Mouse (Mus musculus): ENCODE measurements at regions not wholly inside any gene's neighbourhood (a gene's known extent, or its start where the extent isn't known, plus 50 kb on each side); places are given as distances from the start of the nearest gene placed in this dataset.
"Not testable (repeated sequence)": the region's sequence is repeated elsewhere in the genome, so short reads cannot be mapped to it uniquely, and the experiment has no call there.

- no peak overlapping the region for H3K27ac ChIP-seq (ENCODE audit: low read depth)
- H3K4me2 ChIP-seq (ENCODE audit: low read depth, low read length): no peak overlapping the region
- no peak overlapping the region for H3K9ac ChIP-seq (replicated peaks; ENCODE audit: low read depth, low read length)
- TF ChIP-seq EP300 (IDR thresholded peaks at IDR 0.05; ENCODE audit: low read depth) (no peak), CTCF (IDR thresholded peaks at IDR 0.05; ENCODE audit: low read depth) (no peak)
- no peaks in the 10 kb centered on the region for H3K4me1 ChIP-seq (ENCODE audit: control insufficient read depth, insufficient read depth)
- ATAC-seq (ENCODE audit: insufficient read depth, low read depth): no peak
- no peaks in the 10 kb centered on the region for H3K36me3 ChIP-seq (replicated peaks; ENCODE audit: control insufficient read depth, insufficient read depth, low read length)
- H3K4me3 ChIP-seq (ENCODE audit: low read depth, low read length): no peak overlapping the region
- no peaks in the 10 kb centered on the region for H3K27me3 ChIP-seq (ENCODE audit: control insufficient read depth, insufficient read depth, low read length)
- H3K9me3 ChIP-seq (replicated peaks; ENCODE audit: control insufficient read depth, low read length): no peaks in the 10 kb centered on the region
- WGBS: 32% methylated on average over 1 of the region's 1 CpGs
- DNase-seq (ENCODE audit: low spot score): no peak
These were observed 278.3 kb upstream of the Tbl1xr1 start for GRCm38 (mm10) chr3:21798139-21798538.

DNA sequence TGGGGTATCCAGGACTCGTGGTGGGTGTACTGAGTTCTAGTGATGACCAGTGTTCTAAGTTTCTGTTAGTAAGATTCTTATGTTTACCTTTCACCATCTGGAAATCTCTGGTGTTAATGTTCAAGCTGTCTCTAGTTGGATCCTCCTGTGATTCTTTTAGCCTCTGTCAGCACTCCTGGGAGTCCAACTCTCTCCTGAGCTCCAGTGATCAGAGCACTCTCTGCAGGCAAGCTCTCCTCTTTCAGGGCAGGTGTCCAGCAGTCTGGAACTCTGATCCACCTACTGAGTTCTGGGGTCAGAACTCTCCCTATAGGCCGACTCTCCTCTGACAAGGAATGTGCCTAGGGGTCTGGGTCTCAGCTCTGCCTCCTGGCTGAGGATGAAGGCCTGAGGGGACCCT, 272.6 kb upstream of the Tbl1xr1 start:
- not testable (repeated sequence) for H3K27me3 ChIP-seq (ENCODE audit: control insufficient read depth, insufficient read depth, low read length); H3K27ac ChIP-seq (ENCODE audit: low read depth); ATAC-seq (ENCODE audit: insufficient read depth, low read depth)

GRCm38 (mm10) chr3:21806494-21807157, 269.8 kb upstream of the Tbl1xr1 start:
- DNase-seq (ENCODE audit: low spot score) (no peak), ATAC-seq (ENCODE audit: insufficient read depth, low read depth) (no peak)
- WGBS: 79% methylated on average over 2 of the region's 2 CpGs
- H3K27ac ChIP-seq (ENCODE audit: low read depth): no peak overlapping the region
- TF ChIP-seq CTCF (IDR thresholded peaks at IDR 0.05; ENCODE audit: low read depth): no peak
- no peak for TF ChIP-seq EP300 (IDR thresholded peaks at IDR 0.05; ENCODE audit: low read depth)
- no peak overlapping the region for H3K4me2 ChIP-seq (ENCODE audit: low read depth, low read length)
- H3K4me3 ChIP-seq (ENCODE audit: low read depth, low read length): no peak overlapping the region
- H3K9ac ChIP-seq (replicated peaks; ENCODE audit: low read depth, low read length): no peak overlapping the region
- no peaks in the 10 kb centered on the region for H3K36me3 ChIP-seq (replicated peaks; ENCODE audit: control insufficient read depth, insufficient read depth, low read length)
- H3K27me3 ChIP-seq (ENCODE audit: control insufficient read depth, insufficient read depth, low read length): no peaks in the 10 kb centered on the region
- H3K9me3 ChIP-seq (replicated peaks; ENCODE audit: control insufficient read depth, low read length): no peaks in the 10 kb centered on the region
- H3K4me1 ChIP-seq (ENCODE audit: control insufficient read depth, insufficient read depth): peaks cover 4% of the 10 kb centered on the region

More for the DNA sequence above, 272.6 kb upstream of the Tbl1xr1 start:
- DNase-seq (ENCODE audit: low spot score); H3K4me2 ChIP-seq (ENCODE audit: low read depth, low read length); H3K4me3 ChIP-seq (ENCODE audit: low read depth, low read length); H3K9me3 ChIP-seq (replicated peaks; ENCODE audit: control insufficient read depth, low read length); H3K4me1 ChIP-seq (ENCODE audit: control insufficient read depth, insufficient read depth); H3K36me3 ChIP-seq (replicated peaks; ENCODE audit: control insufficient read depth, insufficient read depth, low read length); H3K9ac ChIP-seq (replicated peaks; ENCODE audit: low read depth, low read length): not testable (repeated sequence)
- WGBS: 81% methylated on average over 2 of the region's 2 CpGs

- TF ChIP-seq EP300 (IDR thresholded peaks at IDR 0.05; ENCODE audit: low read depth) (no peak), CTCF (IDR thresholded peaks at IDR 0.05; ENCODE audit: low read depth) (no peak)
- ATAC-seq (ENCODE audit: insufficient read depth, low read depth) (no peak), DNase-seq (ENCODE audit: low spot score) (no peak)
- no peaks in the 10 kb centered on the region for H3K27me3 ChIP-seq (ENCODE audit: control insufficient read depth, insufficient read depth, low read length)
- peaks cover 4% of the 10 kb centered on the region for H3K4me1 ChIP-seq (ENCODE audit: control insufficient read depth, insufficient read depth)
- no peak overlapping the region for H3K4me3 ChIP-seq (ENCODE audit: low read depth, low read length)
- H3K27ac ChIP-seq (ENCODE audit: low read depth): no peak overlapping the region
- H3K4me2 ChIP-seq (ENCODE audit: low read depth, low read length): no peak overlapping the region
- H3K9me3 ChIP-seq (replicated peaks; ENCODE audit: control insufficient read depth, low read length): no peaks in the 10 kb centered on the region
- 73% methylated on average over 2 of the region's 2 CpGs for WGBS
- H3K9ac ChIP-seq (replicated peaks; ENCODE audit: low read depth, low read length): no peak overlapping the region
- no peaks in the 10 kb centered on the region for H3K36me3 ChIP-seq (replicated peaks; ENCODE audit: control insufficient read depth, insufficient read depth, low read length)
These were observed 267.9 kb upstream of the Tbl1xr1 start for GRCm38 (mm10) chr3:21808539-21808938.

GRCm38 (mm10) chr3:21809769-21810470, 266.5 kb upstream of the Tbl1xr1 start:
- no peaks in the 10 kb centered on the region for H3K36me3 ChIP-seq (replicated peaks; ENCODE audit: control insufficient read depth, insufficient read depth, low read length)

More at GRCm38 (mm10) chr3:21809769-21810470, 266.5 kb upstream of the Tbl1xr1 start:
- no peak overlapping the region for H3K9ac ChIP-seq (replicated peaks; ENCODE audit: low read depth, low read length)
- ATAC-seq (ENCODE audit: insufficient read depth, low read depth): no peak
- no peaks in the 10 kb centered on the region for H3K27me3 ChIP-seq (ENCODE audit: control insufficient read depth, insufficient read depth, low read length)
- no peak overlapping the region for H3K4me3 ChIP-seq (ENCODE audit: low read depth, low read length)
- H3K9me3 ChIP-seq (replicated peaks; ENCODE audit: control insufficient read depth, low read length): no peaks in the 10 kb centered on the region
- no peak for DNase-seq (ENCODE audit: low spot score)
- H3K27ac ChIP-seq (ENCODE audit: low read depth): no peak overlapping the region
- WGBS: 11% methylated on average over 2 of the region's 2 CpGs
- peaks cover 4% of the 10 kb centered on the region for H3K4me1 ChIP-seq (ENCODE audit: control insufficient read depth, insufficient read depth)
- TF ChIP-seq CTCF (IDR thresholded peaks at IDR 0.05; ENCODE audit: low read depth) (no peak), EP300 (IDR thresholded peaks at IDR 0.05; ENCODE audit: low read depth) (no peak)
- no peak overlapping the region for H3K4me2 ChIP-seq (ENCODE audit: low read depth, low read length)

All from heart, postnatal 0 days (tissue).